Mouse (Mus musculus) layer of hippocampus, adult 9-11 months (tissue): ENCODE measurements around the gene Tgfb1i1.

Experiments used
- DNase-seq: peaks from one replicate; pipeline ENCODE4 v3.0.0; 2022

Tgfb1i1 gene

DNA sequence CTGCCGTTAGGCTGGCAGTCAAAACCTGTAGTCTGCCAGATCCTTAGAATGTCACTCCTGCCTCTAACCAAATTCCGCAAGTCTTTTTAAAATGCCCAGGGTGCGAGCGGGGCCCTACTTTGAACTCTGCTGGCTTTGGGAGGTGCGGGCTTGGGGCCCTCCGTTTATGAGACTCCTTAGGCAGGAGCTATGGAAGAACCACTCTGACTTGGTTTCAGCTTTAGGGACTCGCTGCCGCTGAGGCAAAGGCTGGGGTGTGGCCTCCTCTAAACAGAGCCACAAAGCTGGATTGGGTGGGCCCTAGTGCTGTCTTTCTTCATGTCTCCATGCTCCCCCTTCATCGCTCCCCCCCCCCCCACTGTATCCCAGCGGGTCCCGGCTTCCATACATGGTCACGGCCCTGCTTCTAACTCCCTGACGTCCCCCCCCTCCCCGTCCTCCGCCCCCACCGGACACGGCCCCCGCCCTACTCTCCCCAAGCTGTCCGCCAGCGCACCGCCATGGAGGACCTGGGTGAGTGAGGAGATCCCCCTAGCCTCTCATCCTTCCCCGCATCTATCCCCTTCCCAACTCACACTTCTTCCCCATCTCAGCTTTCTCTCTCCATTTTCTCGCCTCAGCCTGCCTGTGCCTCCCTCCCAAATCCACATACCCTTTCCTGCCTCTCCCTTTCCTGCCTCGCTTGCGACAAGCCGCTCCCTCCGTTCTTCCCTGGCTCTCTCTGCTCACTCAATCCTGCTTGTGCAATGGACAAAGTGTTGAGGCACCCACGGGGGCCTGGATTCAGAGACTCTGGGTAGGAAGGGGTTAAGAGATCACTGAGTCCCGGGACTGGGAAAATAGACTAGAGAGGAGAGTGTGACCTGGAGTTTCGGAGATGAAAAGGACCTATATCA lies at the start of gene Tgfb1i1:
TSS of gene Tgfb1i1 (plus strand) at position 317 of the 896 bp plus-strand sequence.
- DNase-seq = peak; percentile 49

DNA sequence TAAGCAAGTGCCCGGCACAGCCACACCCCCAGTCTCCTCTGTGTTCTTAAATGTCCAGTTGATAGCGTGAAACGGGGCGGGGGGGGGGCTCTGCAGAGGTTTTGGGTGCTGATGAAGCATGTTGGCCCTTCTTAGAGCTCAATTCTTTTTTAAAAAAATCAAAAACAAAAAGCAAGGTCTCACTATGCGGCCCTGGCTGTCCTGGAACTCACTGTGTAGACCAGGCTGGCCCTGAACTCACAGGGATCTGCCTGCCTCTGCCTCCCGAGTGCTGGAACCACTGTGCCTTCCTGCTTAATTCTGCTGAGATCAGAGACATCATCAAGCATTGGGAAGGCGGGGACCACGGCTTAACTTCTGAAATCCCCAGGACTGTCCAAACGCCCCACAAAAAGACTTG lies 45.0 kb upstream of the Tgfb1i1 start:
- DNase-seq = no peak

DNA sequence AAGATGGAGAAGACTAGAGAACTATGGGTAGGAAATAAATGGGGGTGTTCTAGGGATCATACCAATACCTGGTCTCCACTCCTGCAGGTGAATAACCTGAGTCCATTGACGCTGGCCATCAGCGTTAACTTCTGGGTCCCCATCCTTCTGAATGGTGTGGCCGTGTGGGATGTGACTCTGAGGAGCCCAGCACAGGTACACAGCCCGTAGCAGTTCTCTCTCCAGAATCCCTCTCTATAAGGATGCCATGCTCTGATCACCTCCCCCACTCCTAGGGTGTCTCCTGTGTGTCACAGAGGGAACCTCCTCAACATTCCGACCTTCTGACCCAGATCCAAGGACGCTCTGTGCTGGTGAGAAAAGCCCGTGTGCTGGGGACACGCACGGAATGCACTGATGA lies 43.5 kb upstream of the Tgfb1i1 start:
- DNase-seq = no peak

DNA sequence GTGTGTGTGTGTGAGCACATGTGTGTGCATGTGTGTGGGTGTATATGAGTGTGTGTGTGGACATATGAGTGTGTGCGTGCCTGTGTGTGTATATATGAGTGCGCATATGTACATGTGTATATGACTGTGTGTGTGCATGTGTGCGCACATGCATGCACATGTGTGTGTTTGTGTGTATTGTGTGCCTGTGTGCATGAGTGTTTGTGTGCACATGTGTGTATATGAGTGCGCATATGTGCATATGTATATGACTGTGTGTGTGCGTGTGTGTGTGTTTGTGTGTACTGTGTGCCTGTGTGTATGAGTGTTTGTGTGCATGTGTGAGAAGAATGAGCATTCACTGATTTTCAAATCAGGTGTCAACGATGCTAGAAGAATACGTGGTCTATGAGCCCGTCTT lies 42.4 kb upstream of the Tgfb1i1 start:
- DNase-seq = no peak

DNA sequence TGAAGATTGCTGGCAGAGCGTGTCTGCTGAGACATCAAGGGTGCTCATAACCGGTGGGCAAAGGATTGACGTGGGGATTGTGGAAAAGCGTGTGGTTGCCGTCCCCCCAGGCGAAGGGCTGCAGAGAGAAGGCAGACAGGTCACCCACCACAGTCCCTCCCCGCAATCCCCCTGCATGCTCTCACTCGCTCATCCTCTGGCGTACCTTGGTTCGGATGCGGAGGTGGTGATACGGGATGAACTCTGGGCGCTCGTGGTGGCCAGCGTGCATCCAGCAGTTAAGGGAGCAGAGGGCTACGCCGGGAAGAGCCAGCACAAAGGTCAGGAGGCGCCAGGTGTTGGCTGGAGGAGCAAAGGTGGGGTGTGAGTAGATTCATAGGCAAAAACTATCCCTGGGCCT lies 40.9 kb upstream of the Tgfb1i1 start:
- no peak for DNase-seq

DNA sequence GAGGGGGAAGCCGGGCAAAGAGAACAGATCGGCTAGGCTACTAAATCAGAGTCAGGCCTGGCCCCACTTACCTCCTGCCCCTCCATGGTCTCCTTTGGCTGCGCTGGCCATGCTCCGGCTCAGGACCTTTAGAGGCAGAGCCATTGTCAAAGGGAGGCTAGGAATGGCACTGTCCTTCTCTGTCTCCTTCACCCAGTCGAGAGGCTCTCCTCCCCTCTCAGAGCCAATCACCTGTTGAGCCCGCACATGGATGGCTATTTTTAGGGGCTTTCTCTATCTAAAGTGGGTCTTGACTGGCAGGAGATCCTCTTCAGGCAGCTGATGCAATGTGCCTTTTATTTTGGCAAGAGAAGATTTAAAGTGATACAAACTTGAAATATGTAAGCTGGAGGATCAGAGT lies 40.5 kb upstream of the Tgfb1i1 start, which contains the start of gene Cox6a2:
TSS of gene Cox6a2 (minus strand) at position 236 of the 400 bp plus-strand sequence.
- DNase-seq = no peak

DNA sequence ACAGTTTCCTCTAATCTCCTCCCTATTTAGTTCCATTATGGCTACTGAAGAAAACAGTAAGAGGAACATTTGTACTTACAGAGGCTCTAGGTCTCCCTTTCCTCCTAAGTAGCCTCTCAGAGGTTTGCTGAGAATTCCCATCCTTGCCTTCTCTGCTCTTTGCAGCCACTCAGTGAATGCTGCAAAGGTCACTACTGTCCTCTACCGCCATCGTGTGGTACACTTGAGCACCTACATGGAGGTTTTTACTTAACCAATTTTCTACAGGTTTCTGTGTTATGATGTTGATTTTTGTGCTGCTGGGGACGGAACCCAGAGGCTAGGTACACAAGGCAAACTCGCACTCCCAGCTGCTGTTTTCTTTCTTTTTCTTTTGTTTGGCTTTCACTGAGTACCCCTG lies 38.4 kb upstream of the Tgfb1i1 start:
- DNase-seq = peak; percentile 41

DNA sequence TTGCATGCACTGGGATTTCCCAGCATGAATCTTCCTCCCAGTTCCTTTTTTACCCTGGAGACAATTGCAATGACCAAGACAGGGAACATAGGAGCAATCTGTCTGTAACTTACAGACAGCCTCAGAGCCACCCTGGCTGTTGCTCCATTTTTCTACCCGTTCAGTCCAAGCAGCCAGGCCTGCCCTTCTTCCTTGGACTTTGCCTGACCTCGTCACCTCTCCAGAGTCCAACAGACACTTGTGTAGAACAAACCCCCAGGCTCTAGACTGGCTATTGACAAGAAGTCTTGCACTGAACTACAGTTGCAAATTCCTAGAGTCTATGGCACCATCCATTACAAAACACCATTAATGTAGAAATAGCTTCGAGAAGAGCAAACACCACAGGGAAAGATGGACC lies 36.8 kb upstream of the Tgfb1i1 start:
- DNase-seq = no peak

DNA sequence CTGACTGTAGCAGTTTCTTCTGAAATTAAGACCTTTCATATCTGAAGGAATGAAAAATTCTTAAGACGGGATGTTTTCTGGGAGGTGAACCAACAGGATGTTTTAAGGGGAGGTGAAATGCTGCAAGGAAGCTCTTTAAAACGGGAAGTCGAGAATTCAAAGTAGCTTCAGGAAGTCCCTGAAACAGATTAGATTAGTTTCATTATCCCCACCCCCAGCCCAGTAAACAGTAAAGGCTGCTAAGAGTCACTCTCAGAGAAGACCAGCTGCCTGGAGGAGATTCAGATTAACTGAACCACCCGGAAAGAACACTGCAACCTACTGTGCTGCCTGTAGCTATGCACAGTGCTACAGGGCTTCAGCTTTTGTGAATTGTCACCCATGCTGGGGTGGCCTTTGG lies 26.7 kb upstream of the Tgfb1i1 start:
- no peak for DNase-seq

DNA sequence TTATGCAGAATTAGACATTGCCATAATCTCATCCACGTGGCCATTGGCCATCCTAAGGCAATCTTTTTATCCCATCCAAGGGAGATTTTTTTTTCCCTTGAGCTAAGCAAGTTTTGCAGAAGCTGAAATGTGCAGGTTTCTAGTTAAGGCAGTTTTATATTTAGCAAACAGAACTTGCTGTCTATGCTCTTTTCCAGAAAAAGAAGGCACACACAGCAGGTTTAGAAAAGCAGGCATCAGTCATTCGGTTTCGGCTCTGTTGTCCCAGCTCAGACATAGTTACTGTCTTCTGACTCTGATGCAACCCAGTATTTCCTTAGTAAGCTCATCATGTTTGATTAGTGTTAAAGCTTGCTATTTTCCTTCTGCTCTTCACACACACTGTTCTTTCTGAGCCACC lies 25.7 kb upstream of the Tgfb1i1 start:
- DNase-seq = peak; percentile 72

DNA sequence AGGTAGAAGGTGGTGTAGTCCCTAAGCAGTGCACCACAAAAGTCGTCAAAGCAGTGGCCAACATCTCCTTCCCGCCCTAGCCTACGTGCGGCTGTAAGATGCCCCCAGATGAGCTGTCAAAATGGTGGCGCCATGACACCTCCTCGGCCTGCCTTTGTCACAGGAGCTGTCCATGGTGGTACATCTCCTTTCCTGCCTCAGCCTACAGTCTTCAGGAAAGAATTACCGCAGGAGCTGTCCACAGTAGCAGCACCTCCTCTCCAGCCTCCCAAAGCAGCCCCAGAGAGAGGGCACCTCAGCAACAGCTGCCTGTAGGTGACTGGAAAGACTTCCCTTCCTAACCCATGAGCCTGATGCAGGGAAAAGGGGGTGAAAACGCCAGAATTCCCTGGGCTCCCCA lies 14.9 kb upstream of the Tgfb1i1 start:
- DNase-seq = no peak

DNA sequence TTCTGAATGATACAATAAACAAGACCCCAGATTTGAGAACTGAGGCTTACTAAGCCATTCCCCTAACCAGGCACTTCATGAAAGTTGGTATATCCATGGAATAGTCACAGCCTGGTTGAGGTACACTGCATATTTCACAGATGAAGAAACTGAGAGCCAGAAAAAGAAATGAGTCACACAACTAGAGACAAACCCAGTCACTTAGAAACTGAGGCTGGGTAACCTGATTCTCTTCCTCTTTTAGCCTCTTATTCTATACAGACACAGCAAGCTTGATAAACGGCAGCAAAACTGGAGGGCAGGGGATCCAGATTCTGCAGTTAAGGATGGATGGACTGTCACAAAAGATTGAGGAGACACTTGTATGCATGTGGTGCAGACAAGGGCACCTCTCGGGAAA lies 11.8 kb upstream of the Tgfb1i1 start:
- no peak for DNase-seq

DNA sequence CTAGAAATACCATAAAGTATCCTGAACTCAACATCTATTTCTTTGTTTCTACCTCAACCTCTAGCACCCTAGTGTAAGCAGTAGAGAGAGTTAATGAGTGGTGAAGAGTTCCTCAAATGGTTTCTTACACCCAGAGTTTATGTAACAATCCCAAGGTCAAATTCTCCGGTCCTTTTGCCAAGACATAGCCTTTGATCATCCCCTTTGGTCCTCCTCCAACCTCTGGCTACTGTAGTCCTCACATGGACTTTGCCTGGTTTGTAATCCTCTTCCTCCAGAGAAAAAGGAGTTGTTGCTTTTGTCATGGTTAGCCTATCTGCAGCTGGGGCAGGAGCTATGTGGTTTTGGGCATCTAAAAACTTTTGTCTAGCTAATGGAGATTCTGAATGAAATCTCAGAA lies 11.1 kb upstream of the Tgfb1i1 start:
- no peak for DNase-seq

DNA sequence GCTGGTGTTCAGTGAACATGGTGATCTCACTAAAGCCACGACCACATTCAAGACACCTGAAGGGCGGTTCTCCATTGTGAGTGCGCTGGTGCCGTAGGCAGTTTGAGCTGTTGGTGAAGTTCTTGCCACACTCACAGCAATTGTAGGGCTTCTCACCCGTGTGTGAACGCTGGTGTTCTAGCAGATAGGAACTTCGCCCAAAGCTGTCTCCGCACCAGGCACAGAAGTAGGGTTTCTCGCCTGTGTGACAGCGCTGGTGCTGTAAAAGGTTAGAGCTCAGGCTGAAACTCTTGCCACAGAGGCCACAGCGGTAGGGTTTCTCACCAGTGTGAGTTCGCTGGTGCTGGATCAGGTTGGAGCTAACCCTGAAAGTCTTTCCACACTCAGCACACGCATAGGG lies 10.2 kb upstream of the Tgfb1i1 start:
- DNase-seq = no peak

DNA sequence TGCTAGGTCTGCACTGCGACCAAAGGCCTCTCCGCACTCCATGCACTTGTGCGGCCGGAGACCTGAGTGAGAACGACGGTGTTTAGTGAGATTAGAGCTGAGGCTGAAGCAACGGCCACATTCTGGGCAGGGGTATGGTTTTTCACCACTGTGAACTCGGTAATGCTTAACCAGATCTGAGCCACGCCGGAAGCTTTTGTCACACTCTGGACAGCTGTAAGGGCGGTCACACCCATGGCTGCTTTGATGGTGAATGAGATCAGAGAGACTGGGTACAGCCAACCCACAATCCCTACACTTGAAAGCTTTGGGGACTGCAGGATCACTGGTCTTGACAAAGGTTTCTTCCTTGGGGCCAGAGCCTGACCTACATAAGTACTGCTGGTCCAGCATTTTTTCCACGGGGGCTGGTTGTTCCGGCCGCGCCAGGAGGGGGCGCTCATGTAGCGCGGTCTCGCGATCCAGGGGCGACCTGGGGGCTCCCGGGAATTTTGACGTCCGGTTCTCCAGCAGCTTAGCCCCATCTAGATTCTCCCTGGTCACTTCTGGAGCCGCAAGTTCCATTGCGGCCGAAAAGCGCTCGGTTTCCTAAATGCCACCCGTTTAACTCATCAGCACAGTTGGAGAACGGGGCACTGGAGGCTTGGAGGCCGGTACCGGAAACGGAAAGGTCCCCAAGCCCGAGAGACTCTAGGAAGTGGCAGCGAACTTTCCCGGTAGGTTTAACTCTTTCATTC lies 9.6 kb upstream of the Tgfb1i1 start, which contains the start of gene Armc5:
TSS of gene Armc5 (plus strand) at position 487 of the 737 bp plus-strand sequence.
- DNase-seq = peak; percentile 77

DNA sequence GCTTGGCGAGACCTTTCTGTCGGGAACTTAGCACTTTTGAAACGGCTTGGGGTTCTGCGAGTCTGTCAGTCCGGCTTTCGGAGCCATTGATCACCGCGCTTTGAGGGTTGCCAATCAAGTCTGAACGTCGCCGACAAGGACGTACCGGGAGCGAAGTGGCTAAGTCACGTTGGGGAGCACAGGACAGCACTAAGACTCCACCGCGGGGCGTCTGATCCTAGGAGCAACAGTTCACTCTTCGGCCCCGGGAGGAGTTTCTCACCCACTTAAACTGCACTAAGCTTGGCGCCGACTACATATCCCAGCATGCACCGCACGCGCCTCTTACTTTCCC lies 9.1 kb upstream of the Tgfb1i1 start:
- no peak for DNase-seq

DNA sequence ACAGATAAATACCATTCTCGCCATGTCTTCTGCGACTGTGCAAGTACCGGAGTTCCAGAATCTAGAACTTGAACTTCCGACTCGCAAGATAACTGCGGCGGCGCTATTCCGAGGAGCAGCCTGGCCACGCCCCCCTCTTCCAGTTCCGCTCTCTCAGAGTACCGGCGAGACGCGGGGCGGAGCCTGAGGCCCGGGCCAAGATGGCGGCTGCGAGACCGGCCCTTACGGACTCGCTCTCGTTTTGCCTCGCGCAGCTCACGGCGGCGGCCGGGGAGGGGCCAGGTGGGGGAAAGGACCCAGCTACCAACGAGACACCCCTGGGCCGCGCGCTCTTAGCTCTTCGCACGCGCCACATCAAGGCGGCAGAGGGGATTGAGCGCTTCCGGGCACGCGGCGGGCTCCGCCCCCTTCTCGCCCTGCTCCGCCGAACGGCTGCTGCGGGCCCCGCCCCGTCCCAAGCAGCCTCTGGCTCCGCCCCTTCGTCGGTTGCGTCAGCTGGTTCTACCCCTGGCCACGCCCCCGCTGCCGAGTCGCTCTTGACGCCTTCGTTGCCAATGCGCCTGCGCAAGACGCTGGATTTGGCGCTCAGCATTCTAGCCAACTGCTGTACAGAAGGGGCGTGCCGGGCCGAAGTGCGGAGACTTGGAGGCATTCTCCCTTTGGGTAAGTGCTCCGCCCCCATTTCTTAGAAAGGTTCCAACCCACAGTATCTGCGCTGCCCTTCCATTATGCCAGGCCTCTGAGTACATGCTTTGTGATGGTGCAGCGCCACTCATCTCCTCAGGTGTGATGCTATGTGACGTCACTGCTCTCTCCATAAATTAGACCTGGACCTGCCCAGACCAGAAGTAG lies 8.5 kb upstream of the Tgfb1i1 start, which contains the start of gene 9130023H24Rik:
TSS of gene 9130023H24Rik (minus strand) at position 105 of the 852 bp plus-strand sequence.
- peak; percentile 99 for DNase-seq

DNA sequence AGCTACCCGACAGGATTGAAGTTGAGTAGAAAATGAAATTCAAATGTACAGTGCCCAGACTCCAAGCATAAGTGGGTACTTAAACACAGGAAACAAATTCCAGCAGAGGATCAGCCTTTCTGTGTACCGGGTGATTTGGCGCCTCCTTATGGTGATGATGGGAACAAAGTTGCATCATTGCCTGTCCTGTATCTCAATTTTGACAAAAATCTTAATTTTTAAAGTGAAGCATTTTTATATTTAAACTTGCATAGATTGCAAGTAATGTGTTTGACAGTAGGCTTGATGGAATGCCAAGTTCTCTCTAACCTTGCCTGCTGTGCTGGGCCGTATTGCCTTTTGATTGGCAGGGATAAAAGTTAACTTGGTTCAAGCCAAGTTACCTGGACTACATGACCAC lies 7.6 kb upstream of the Tgfb1i1 start:
- no peak for DNase-seq

DNA sequence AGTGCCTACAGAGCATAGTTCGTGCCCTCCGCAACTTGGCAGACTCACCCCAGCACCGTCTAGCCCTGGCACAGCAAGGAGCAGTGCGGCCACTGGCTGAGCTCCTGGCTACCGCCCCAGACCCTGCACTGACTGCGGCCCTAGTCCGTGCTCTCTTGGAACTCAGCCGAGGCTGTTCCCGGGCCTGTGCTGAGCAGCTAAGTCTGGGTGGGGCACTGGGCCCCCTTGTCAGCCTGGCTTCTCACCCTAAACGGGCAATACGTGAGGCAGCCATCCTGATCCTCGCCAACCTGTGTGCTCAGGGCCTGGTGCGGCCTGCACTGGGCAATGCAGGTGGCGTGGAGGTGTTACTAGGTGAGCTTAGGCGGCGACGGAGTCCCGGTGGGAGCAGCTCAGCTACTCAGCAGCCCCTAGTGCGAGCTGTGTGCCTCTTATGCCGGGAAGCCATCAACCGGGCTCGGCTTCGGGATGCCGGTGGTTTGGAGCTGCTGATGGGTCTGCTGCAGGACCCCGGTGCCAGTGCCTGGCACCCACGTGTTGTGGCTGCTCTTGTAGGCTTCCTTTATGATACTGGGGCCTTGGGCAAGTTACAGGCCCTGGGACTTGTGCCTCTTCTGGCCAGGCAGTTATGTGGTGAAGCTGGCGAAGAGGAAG lies 6.4 kb upstream of the Tgfb1i1 start:
- no peak for DNase-seq

DNA sequence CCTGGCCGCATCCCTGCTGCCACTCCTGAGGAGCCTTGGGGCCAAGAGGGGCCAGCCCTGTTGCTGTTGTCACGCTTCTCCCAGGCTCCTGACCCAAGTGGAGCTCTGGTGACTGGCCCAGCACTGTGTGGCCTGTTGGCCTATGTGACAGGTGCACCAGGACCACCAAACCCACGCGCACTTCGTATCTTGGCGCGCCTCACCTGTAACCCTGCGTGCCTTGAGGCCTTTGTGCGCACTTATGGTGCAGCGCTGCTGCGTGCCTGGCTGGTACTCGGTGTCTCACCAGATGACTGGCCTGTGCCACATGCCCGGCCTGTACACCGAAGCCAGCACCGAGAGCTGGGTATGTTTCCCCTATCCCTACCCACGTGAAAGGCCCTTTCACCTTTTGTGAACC lies 4.3 kb upstream of the Tgfb1i1 start:
- DNase-seq = no peak

DNA sequence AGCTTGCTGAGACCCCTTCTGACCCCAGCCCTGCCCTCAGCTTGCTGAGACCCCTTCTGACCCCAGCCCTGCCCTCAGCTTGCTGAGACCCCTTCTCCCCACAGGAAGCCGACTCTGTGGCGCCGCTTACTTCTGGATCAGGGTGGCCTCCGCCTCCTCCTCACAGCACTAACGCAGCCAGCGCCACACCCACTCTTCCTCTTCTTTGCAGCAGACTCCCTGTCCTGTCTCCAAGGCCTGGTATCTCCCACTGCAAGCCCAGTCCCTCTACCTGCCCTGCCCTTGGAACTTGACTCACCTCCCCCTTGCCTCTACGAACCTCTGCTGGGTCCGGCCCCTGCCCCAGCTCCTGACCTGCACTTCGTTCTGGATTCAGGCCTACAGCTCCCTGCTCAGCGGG lies 2.7 kb upstream of the Tgfb1i1 start:
- no peak for DNase-seq

DNA sequence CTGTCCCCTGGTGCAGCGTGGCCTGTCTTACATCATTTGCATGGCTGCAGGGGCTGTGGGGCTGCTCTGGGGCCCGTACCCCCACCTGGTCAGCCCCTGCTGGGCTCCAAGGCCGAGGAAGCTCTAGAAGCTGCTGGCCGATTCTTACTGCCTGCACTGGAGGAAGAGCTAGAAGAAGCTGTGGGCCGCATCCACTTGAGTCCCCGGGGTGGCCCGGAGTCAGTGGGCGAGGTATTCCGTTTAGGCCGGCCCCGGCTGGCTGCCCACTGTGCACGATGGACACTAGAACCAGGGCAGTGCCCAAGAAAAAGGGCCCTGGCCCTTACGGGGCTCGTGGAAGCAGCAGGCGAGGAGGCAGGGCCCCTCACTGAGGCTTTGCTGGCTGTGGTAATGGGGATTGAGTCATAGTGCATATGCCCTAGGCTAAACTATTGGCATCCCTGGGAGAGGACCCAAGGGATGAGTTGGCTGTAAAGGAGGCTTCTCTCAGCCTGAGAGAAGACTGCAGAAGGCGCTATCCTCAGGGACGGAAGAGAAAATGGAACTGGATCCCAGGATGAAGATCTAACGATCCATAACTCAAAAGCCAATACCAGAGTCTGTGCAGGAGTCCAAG lies 2.1 kb upstream of the Tgfb1i1 start:
- DNase-seq = no peak
